Mouse (Mus musculus) olfactory bulb, adult 2 months (tissue): ENCODE results near the gene Zbtb22.

ENCODE experiments used
- CTCF ChIP-seq: fragments of 200-500 bp; IDR thresholded peaks from 2 replicates; pipeline ENCODE4 v1.5.1; 2012; ENCODE audit warnings: low read depth, mild to moderate bottlenecking, low read length, moderate library complexity; ENCODE audit not compliant: insufficient read depth
- POLR2A ChIP-seq: fragments of 200-500 bp; IDR thresholded peaks from 2 replicates; pipeline ENCODE4 v1.6.1; 2012; ENCODE audit warnings: mild to moderate bottlenecking, low read depth, low read length, moderate library complexity; ENCODE audit not compliant: insufficient read depth

DNA sequence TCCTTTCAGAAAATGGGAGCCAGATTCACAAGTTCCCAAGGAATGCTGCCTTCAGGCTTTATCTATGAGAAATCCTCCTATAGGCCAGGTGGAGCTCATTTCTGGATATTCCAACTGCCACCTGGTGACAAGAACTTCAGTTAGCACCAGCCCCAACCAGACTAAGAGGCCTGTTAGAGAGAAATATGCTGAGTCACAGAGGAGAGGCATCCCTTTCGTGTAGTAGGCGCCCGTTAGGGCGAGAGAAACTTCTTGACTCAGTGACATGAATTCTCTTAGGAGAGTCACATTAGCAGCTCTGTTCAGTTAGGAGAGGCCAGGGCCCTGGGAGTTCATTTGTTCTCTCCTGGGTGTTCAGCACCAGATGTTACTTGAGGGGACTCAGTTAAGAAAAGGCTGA is 16.1 kb upstream of the Zbtb22 start:
- no peak for TF ChIP-seq CTCF
- TF ChIP-seq POLR2A, result no peak
